Mouse (Mus musculus) layer of hippocampus, adult 2 months (tissue): ENCODE measurements around the gene Ppp1r13b. TPM values are rescaled to one million over a fixed set of nuclear protein-coding genes. Genes with fewer than 3 reads are reported as not detected.
A peak's percentile ranks its signal among the peaks of the same experiment; 100 is the strongest.
"Not testable (repeated sequence)": the region's sequence is repeated elsewhere in the genome, so short reads cannot be mapped to it uniquely, and the experiment has no call there.

Experiments used
- DNase-seq, 2 experiments: peaks; one replicate each; pipeline ENCODE4 v3.0.0; 2022; ENCODE audit warnings: low spot score in 2 of 2
- H3K27ac ChIP-seq: fragments of 200-600 bp; 2 replicates; pipeline ENCODE4 v1.8.1; 2022
- H3K4me3 ChIP-seq: fragments of 200-600 bp; 2 replicates; pipeline ENCODE4 v1.8.1; 2022; ENCODE audit warnings: mild to moderate bottlenecking
- CTCF ChIP-seq: fragments of 200-600 bp; conservative IDR thresholded peaks from 2 replicates; pipeline ENCODE4 v1.8.1; 2022; ENCODE audit warnings: antibody characterized with exemption, mild to moderate bottlenecking, moderate library complexity
- long read RNA-seq, 2 experiments: library from polyadenylated mRNA; stranded (forward); transcript quantifications; one replicate each; pipeline ENCODE4 v2.0.0; 2021; ENCODE audit warnings: borderline mapping rate in 2 of 2
- total RNA-seq, 2 experiments: library from RNA; stranded (reverse); gene quantifications; 2 replicates each; pipeline ENCODE4 v1.2.3; 2021

Ppp1r13b gene
- total RNA-seq = 100 to 1,000 TPM; 101 to 106 TPM
- long read RNA-seq, experiment 1, full-length matches to known transcripts = 33 of 181 reads
- long read RNA-seq, experiment 1, partial matches to known transcripts = 31 of 181 reads
- long read RNA-seq, experiment 1, other reads (novel, unspliced or antisense) = 117 of 181 reads
- long read RNA-seq, experiment 2, full-length matches to known transcripts = 74 of 263 reads
- long read RNA-seq, experiment 2, partial matches to known transcripts = 43 of 263 reads
- long read RNA-seq, experiment 2, other reads (novel, unspliced or antisense) = 146 of 263 reads

- DNase-seq = peak; percentile 87
- TF ChIP-seq CTCF = no peak
- Histone ChIP-seq H3K4me3 (peak within 1 kb of the TSS; percentile 87), H3K27ac (peak within 1 kb of the TSS; percentile 96)
Measured at GRCm38 (mm10) chr12:111907970-111908681, at the start of gene Ppp1r13b. Ppp1r13b (minus strand) TSS chr12:111908110.

- no peak overlapping the region for H3K4me3 ChIP-seq
- TF ChIP-seq CTCF = no peak
- DNase-seq = no peak
- no peak overlapping the region for H3K27ac ChIP-seq
Measured at GRCm38 (mm10) chr12:111956173-111956572, 48.3 kb upstream of the Ppp1r13b start.

- peak in 1 of 2 experiments; percentile 32 for DNase-seq
- no peak for TF ChIP-seq CTCF
- H3K4me3 ChIP-seq = no peak overlapping the region
- H3K27ac ChIP-seq = peak overlapping the region; percentile 83
Measured at GRCm38 (mm10) chr12:111951701-111952100, 43.8 kb upstream of the Ppp1r13b start.

GRCm38 (mm10) chr12:111950486-111950885 lies 42.6 kb upstream of the Ppp1r13b start:
- no peak for TF ChIP-seq CTCF
- Histone ChIP-seq H3K4me3 (no peak overlapping the region), H3K27ac (peak overlapping the region; percentile 83)
- no peak for DNase-seq

GRCm38 (mm10) chr12:111946716-111947115 lies 38.8 kb upstream of the Ppp1r13b start:
- Histone ChIP-seq H3K4me3 (no peak overlapping the region), H3K27ac (0 out of 2 replicates have a peak overlapping the region, but pooled peaks have one; percentile 14)
- DNase-seq = peak; percentile 42 to 47
- TF ChIP-seq CTCF = peak; percentile 80

GRCm38 (mm10) chr12:111945765-111946655 lies 38.1 kb upstream of the Ppp1r13b start:
- not testable (repeated sequence) for H3K4me3 ChIP-seq, DNase-seq
- peak overlapping the region; percentile 14; the same call in 1 of the 2 replicates for H3K27ac ChIP-seq

- no peak for TF ChIP-seq CTCF
- DNase-seq = no peak
- peak overlapping the region; percentile 64 for H3K27ac ChIP-seq
- no peak overlapping the region for H3K4me3 ChIP-seq
Measured at GRCm38 (mm10) chr12:111945115-111945514, 37.2 kb upstream of the Ppp1r13b start.

GRCm38 (mm10) chr12:111944065-111944987 lies 36.4 kb upstream of the Ppp1r13b start:
- H3K4me3 ChIP-seq, DNase-seq: not testable (repeated sequence)
- H3K27ac ChIP-seq = peak overlapping the region; percentile 67

GRCm38 (mm10) chr12:111943421-111944064 lies 35.6 kb upstream of the Ppp1r13b start:
- no peak for DNase-seq
- Histone ChIP-seq H3K4me3 (no peak overlapping the region), H3K27ac (peak overlapping the region; percentile 67; the same call in 1 of the 2 replicates)
- TF ChIP-seq CTCF = no peak

- Histone ChIP-seq H3K27ac (no peak overlapping the region), H3K4me3 (no peak overlapping the region)
- no peak for TF ChIP-seq CTCF
- no peak for DNase-seq
Measured at GRCm38 (mm10) chr12:111938623-111939177, 30.8 kb upstream of the Ppp1r13b start.

GRCm38 (mm10) chr12:111936706-111937550 lies 29.0 kb upstream of the Ppp1r13b start:
- TF ChIP-seq CTCF = no peak

More at GRCm38 (mm10) chr12:111936706-111937550, 29.0 kb upstream of the Ppp1r13b start:
- H3K4me3 ChIP-seq = no peak overlapping the region
- DNase-seq = no peak
- H3K27ac ChIP-seq = no peak overlapping the region
